Mouse (Mus musculus): ENCODE results near the gene Ino80d. TPM values are rescaled to one million over a fixed set of nuclear protein-coding genes. Genes with fewer than 3 reads are reported as not detected.

Gene Ino80d
- total and polyA plus RNA-seq, 3 experiments: 6.5 to 18.4 (median 16.6) TPM

- Histone ChIP-seq H3K4me1 (ENCODE audit: control insufficient read depth, insufficient read depth, low read length) (no peaks in the 10 kb centered on the region), H3K36me3 (ENCODE audit: control insufficient read depth, insufficient read depth, low read length) (no peaks in the 10 kb centered on the region), H3K4me3 (no peak overlapping the region), H3K27me3 (ENCODE audit: control insufficient read depth, insufficient read depth, low read length) (no peaks in the 10 kb centered on the region), H3K9ac (ENCODE audit: low read depth, low read length) (no peak overlapping the region), H3K27ac (no peak overlapping the region), H3K79me2 (replicated peaks; ENCODE audit: control insufficient read depth, insufficient read depth, low read length) (no peaks in the 10 kb centered on the region)
- no peak for TF ChIP-seq POLR2A (IDR thresholded peaks at IDR 0.05; ENCODE audit: insufficient read depth, low read depth, low read length)
- no peak for TF ChIP-seq EP300 (IDR thresholded peaks at IDR 0.05; ENCODE audit: insufficient read depth, low read depth, low read length)
- no peak for TF ChIP-seq CTCF (IDR thresholded peaks at IDR 0.05)
- WGBS: 85% methylated on average over 6 of the region's 6 CpGs
- no peak for DNase-seq
- intact Hi-C loops (cut with DNase I): no loop called here
These were observed 200.0 kb downstream of the Ino80d start for GRCm38 (mm10) chr1:62914495-62914894.

GRCm38 (mm10) chr1:62911426-62911825, 203.0 kb downstream of the Ino80d start:
- no peak for DNase-seq
- H3K27me3 ChIP-seq (ENCODE audit: control insufficient read depth, insufficient read depth, low read length): no peaks in the 10 kb centered on the region
- WGBS: 74% methylated on average over 7 of the region's 7 CpGs
- no peak overlapping the region for H3K27ac ChIP-seq
- H3K4me3 ChIP-seq: no peak overlapping the region
- no peak for TF ChIP-seq POLR2A (IDR thresholded peaks at IDR 0.05; ENCODE audit: insufficient read depth, low read depth, low read length)
- TF ChIP-seq CTCF (IDR thresholded peaks at IDR 0.05): no peak
- no peak for TF ChIP-seq EP300 (IDR thresholded peaks at IDR 0.05; ENCODE audit: insufficient read depth, low read depth, low read length)
- no peak overlapping the region for H3K9ac ChIP-seq (ENCODE audit: low read depth, low read length)
- intact Hi-C loops (cut with DNase I): no loop called here
- H3K4me1 ChIP-seq (ENCODE audit: control insufficient read depth, insufficient read depth, low read length): no peaks in the 10 kb centered on the region
- no peaks in the 10 kb centered on the region for H3K79me2 ChIP-seq (replicated peaks; ENCODE audit: control insufficient read depth, insufficient read depth, low read length)
- H3K36me3 ChIP-seq (ENCODE audit: control insufficient read depth, insufficient read depth, low read length): no peaks in the 10 kb centered on the region

DNA sequence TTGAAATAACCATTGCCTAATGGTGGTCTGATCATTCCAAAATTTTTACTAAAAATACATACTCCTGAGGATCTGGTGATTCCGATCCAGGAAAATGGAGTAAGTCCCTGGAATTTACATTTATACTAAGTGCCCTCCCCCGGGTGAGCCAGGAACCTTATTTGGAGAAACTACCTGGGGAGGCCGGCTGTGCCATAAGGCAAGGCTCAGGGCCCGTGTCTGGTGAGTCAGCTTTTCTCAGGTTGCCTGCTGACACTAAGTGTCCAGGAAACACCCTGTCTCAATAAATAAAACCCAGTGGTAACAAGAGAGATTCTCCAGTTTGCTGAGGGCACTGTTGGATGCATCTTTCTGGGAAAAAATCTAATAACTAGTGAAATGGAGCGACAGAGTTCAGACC, 205.3 kb downstream of the Ino80d start:
- WGBS: 81% methylated on average over 5 of the region's 5 CpGs
- no peaks in the 10 kb centered on the region for H3K27me3 ChIP-seq (ENCODE audit: control insufficient read depth, insufficient read depth, low read length)
- intact Hi-C loops (cut with DNase I): no loop called here
- no peak overlapping the region for H3K4me3 ChIP-seq
- no peak overlapping the region for H3K9ac ChIP-seq (ENCODE audit: low read depth, low read length)
- no peak for DNase-seq
- TF ChIP-seq POLR2A (IDR thresholded peaks at IDR 0.05; ENCODE audit: insufficient read depth, low read depth, low read length): no peak
- TF ChIP-seq CTCF (IDR thresholded peaks at IDR 0.05): no peak
- TF ChIP-seq EP300 (IDR thresholded peaks at IDR 0.05; ENCODE audit: insufficient read depth, low read depth, low read length): no peak
- no peaks in the 10 kb centered on the region for H3K36me3 ChIP-seq (ENCODE audit: control insufficient read depth, insufficient read depth, low read length)
- H3K79me2 ChIP-seq (replicated peaks; ENCODE audit: control insufficient read depth, insufficient read depth, low read length): no peaks in the 10 kb centered on the region
- H3K4me1 ChIP-seq (ENCODE audit: control insufficient read depth, insufficient read depth, low read length): no peaks in the 10 kb centered on the region
- H3K27ac ChIP-seq: no peak overlapping the region

DNA sequence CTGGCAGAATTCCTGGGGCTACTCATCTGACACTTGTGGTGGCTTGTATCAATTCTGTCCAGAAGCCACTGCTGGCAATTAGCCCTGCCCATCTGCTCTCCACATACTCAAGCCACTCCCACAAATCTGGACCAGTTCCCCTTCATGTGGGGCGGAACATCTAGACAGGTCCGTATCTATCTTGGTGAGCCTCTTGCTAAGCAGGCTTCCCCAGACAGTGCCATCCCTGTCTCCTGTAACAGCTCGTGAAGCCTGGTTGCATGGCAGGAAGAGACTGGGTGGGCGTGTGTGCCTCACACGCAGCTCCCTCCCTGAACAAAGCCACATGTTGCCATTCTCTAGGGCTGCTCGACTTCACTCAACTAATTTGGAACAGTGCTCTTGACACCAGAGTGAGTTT, 206.0 kb downstream of the Ino80d start:
- Histone ChIP-seq H3K9ac (ENCODE audit: low read depth, low read length) (no peak overlapping the region), H3K27ac (no peak overlapping the region), H3K4me1 (ENCODE audit: control insufficient read depth, insufficient read depth, low read length) (no peaks in the 10 kb centered on the region), H3K36me3 (ENCODE audit: control insufficient read depth, insufficient read depth, low read length) (no peaks in the 10 kb centered on the region), H3K4me3 (no peak overlapping the region), H3K79me2 (replicated peaks; ENCODE audit: control insufficient read depth, insufficient read depth, low read length) (no peaks in the 10 kb centered on the region), H3K27me3 (ENCODE audit: control insufficient read depth, insufficient read depth, low read length) (no peaks in the 10 kb centered on the region)
- WGBS: 61% methylated on average over 6 of the region's 6 CpGs
- DNase-seq: no peak
- TF ChIP-seq POLR2A (IDR thresholded peaks at IDR 0.05; ENCODE audit: insufficient read depth, low read depth, low read length) (no peak), CTCF (IDR thresholded peaks at IDR 0.05) (no peak), EP300 (IDR thresholded peaks at IDR 0.05; ENCODE audit: insufficient read depth, low read depth, low read length) (no peak)
- intact Hi-C loops (cut with DNase I): no loop called here

Small RNA genes within 50 kb of the gene (microRNA-seq; reads per million reads assigned to microRNA genes)
- gene Gm24557 (0 reads per million in 2 experiments), gene Gm44468 (0 reads per million in 2 experiments)

Other genes with a start within 250 kb of the Ino80d start
- 100 to 1,000 TPM; 414 to 481 TPM for gene Eef1b2, start 62.2 kb upstream of the Ino80d start, total RNA-seq (2021)
- gene Eef1b2, start 62.2 kb upstream of the Ino80d start, polyA plus RNA-seq (2012; rRNA removed): 149 and 190 TPM in 2 replicates
- gene Ndufs1, start 62.2 kb upstream of the Ino80d start, total RNA-seq (2021): 100 to 1,000 TPM; 746 to 840 TPM
- 295 and 563 TPM in 2 replicates for gene Ndufs1, start 62.2 kb upstream of the Ino80d start, polyA plus RNA-seq (2012; rRNA removed)
- under 1 TPM; 0.16 to 0.50 TPM for gene Gpr1, start 99.9 kb upstream of the Ino80d start, total RNA-seq (2021)
- gene Gpr1, start 99.9 kb upstream of the Ino80d start, polyA plus RNA-seq (2012; rRNA removed): 0.31 and 0.88 TPM in 2 replicates
- gene Zdbf2, start 158.6 kb upstream of the Ino80d start, total RNA-seq (2021): under 1 TPM; 0.29 to 0.41 TPM
- 0.04 and 0.23 TPM in 2 replicates for gene Zdbf2, start 158.6 kb upstream of the Ino80d start, polyA plus RNA-seq (2012; rRNA removed)

Data from heart, adult 2 months (tissue).